Mouse (Mus musculus): Measurements from ENCODE around the gene Reln. TPM values are rescaled to one million over a fixed set of nuclear protein-coding genes. Genes with fewer than 3 reads are reported as not detected.

Gene Reln
- total RNA-seq, 2 experiments from 2014 or later: 1.7 to 1.9 TPM

DNA sequence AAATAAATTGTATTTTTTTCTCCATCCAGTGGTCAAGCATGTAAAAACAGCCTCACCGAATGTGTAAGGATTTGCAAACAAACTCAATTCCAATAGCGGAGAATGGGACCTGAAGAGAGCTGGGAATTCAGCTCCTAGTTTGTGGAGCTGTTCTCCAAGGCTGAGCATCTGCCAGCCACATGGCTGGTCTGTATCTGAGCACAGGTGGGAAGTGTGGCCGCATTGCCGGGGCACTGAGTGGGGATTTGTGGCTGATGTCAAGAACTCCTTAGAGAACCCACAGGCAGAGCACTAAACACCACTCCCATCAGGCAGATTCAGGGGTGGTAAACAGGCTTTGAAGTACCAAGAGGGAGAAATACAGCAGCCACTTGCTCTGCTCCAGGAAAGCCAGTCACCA lies 102.9 kb downstream of the Reln start:
- no peak for DNase-seq (ENCODE audit: low spot score in 2 of 2)

DNA sequence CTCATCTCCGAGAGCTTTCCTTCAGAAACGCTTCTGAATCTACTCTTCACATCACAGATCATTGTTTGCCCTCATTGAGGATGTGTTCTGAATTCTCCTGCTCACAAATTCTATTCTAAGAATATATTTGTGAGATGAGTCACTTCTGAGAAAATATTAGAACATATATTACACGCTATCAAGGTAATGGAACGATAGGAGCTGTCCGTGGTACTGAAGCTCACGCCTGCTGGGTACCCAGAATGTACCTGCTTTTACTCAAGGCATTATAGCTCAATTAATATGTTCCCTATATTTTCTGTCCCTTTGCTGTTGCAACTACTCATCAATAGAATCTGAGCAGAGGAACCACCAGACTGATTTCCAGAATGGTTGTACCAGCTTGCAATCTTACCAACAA lies 107.7 kb downstream of the Reln start:
- peak; percentile 19 for DNase-seq (ENCODE audit: low spot score in 2 of 2)

- no peak for DNase-seq (ENCODE audit: low spot score in 2 of 2)
Measured at GRCm38 (mm10) chr5:22224515-22224914, 120.0 kb downstream of the Reln start.

DNA sequence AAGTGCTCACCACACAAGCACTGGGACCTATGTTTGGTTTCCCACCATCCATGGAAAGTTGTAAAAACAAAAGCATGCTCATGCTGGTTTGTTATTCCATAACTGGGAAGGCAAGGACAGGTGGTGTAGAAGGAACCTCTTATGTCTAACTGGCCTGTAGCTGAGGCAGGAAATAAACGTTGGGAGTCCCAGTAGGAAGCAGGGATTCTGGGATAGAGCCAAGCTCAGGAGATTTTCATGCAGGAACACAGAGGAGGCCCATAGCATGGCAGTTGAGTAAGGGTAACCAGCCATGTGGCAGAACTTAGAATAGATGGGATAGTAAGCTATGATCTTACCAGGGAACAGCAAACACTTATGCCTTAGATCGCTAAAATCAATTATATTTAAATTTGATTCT lies 120.6 kb downstream of the Reln start:
- no peak for DNase-seq (ENCODE audit: low spot score in 2 of 2)

DNA sequence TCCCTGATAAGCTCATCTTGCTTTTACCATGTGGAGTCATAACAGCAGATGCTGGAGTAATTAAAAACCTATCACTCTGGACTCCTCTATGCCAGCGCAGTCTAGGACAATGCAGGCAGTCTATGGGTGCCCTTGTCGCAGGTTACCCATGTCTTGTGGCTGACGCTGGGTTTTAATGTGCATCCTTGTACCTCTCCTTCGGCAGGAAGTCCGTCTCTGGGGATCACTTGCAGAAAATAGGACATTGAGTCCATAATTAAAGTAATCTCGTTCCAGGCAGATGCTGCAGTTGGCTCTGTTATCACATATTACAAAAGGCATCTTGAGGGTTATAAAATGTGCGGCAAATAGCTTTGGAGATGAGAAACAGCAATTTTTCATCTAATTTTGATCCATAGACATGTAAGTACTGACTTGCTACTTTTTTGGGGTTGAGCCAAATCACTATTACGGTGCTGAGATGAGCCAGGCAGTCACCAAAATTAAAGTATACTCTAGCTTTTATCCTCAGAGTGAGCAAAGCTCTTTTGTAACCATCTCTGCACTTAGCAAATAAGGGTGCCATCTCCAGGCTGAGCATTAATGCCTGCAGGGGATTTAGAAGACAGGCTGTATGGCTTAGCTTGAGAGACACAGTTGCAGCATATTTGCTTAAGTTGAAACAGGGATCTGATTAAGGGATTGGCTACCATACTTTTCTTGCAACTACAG lies 136.0 kb downstream of the Reln start:
- no peak for DNase-seq (ENCODE audit: low spot score in 2 of 2)

GRCm38 (mm10) chr5:22197926-22198325 lies 146.6 kb downstream of the Reln start:
- no peak for DNase-seq (ENCODE audit: low spot score in 2 of 2)

- DNase-seq (ENCODE audit: low spot score in 2 of 2): no peak
Measured at GRCm38 (mm10) chr5:22196891-22197290, 147.6 kb downstream of the Reln start.

DNA sequence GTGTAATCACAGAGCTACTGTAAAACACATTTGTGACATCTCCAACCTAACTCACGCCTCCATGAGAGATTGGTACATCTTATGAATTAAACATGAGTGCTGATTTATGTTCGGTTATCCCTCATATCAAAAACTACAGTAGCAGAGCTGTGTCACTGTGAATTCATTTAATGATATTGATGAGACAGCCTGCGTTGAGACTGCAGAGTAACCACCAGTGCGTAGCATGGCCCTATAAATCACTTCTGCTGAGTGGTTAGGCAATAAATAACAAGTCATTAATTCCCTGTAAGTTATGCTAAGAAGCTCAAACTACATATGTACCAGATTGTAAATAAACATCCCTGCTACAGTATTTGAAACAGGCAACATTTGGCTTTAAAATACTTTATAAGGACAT lies 148.0 kb downstream of the Reln start:
- DNase-seq (ENCODE audit: low spot score in 2 of 2): no peak

DNA sequence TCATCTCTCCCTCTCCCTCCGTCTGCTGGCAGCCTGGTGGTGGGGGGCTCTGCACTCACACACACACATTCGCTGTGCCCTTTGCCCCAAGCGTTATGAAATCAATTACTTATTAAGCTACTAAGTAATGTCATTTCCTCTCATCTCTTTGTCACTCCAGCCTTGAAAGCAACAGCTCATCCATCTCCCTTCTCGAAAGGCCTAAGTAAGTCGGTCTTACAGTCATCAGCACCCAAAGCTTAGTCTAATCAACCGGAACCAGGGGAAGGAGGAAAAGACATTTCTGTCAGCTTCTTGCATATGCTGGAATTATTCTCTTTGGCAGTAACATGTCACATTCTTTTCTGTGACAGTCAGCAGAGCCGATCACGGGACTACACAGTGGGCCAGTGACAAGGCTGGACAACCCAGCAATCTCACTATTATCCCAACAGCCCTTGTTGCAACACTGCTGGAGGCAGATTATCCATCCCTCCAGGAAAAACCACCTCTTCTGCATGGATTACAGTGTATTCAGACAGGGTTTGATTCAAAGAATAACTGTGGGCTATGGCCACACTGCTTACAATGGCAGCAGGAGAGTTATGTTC lies 149.1 kb downstream of the Reln start:
- no peak for DNase-seq (ENCODE audit: low spot score in 2 of 2)

DNA sequence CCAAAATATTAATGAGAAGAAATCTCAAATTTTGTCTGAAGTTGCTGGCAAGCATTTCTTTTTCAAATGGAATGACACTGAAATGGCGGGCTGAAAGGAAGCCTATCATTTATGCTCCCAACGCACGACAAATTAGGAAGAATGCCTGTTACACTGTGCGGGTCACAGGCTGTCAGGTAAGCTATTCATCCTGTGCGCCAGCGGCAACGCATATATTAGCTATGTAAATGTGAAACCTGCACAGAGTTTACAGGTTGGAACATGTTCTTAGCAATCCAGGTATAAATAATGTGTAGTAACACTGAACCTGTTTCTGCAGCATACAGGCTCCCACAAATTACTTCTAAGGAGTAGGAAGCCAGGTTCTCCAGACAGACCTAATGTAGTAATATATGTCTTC lies 152.7 kb downstream of the Reln start:
- DNase-seq (ENCODE audit: low spot score in 2 of 2): no peak

GRCm38 (mm10) chr5:22190333-22190732 lies 154.2 kb downstream of the Reln start:
- no peak for DNase-seq (ENCODE audit: low spot score in 2 of 2)

DNA sequence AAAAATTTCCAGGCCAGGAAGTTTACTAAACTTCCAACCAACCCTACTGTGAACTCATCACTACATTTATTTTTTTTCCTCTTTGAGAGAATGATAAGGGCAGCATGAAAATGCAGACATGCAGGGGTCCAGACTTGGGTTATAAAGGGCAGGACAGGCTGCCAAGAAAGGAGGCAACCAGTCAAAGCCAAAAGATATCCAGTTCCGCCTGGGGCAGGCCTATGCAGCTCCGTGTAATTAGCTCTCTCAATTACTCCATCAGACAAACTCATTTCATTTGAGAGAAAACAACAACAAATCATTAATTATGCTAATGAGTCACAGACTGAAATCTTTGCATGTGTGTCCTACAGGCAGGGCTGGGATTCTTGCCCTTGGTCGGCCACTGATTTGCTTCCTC lies 156.9 kb downstream of the Reln start:
- DNase-seq (ENCODE audit: low spot score in 2 of 2): no peak

GRCm38 (mm10) chr5:22176480-22176879 lies 168.0 kb downstream of the Reln start:
- DNase-seq (ENCODE audit: low spot score in 2 of 2): no peak

DNA sequence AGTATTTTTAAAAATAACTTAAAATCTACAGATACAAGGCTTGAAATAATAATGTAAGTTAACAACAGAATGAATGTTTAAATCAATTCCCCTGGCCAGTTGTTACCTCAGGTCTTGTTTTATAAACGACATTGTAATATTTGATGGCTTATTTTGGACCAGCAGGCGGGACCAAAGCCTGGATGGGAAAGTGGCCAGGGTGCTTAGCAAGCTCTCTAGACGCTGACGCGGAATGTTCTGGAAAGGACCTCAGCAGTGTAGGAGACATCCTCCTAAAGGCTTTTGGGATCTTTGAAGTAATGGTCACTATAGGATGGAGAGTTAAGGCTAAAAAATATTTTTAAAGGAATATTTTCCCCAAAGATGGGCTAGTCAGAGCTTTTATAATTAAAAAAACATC lies 173.2 kb downstream of the Reln start:
- DNase-seq (ENCODE audit: low spot score in 2 of 2): no peak

GRCm38 (mm10) chr5:22164060-22164934 lies 180.2 kb downstream of the Reln start:
- no peak for DNase-seq (ENCODE audit: low spot score in 2 of 2)

- no peak for DNase-seq (ENCODE audit: low spot score in 2 of 2)
Measured at GRCm38 (mm10) chr5:22160935-22161334, 183.6 kb downstream of the Reln start.

DNA sequence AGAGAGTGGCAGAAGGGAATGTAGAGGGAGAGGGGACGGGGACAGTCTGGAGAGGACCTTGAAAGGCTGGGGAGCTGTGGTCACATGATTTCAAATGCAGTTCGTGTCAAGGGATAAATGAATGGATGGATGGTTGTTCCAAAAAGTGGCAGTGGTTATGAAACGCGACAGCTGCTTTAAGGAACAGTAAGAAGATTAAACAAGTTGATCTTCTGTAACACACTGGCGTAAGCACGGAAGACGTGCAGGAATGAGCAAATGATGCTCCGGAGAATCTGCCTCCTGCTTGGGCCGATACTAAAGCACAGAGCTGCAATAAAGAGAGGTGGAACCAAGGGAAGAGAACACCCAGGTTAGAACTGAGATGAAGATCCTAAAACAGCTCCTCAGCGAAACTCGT lies 185.7 kb downstream of the Reln start:
- no peak for DNase-seq (ENCODE audit: low spot score in 2 of 2)

DNA sequence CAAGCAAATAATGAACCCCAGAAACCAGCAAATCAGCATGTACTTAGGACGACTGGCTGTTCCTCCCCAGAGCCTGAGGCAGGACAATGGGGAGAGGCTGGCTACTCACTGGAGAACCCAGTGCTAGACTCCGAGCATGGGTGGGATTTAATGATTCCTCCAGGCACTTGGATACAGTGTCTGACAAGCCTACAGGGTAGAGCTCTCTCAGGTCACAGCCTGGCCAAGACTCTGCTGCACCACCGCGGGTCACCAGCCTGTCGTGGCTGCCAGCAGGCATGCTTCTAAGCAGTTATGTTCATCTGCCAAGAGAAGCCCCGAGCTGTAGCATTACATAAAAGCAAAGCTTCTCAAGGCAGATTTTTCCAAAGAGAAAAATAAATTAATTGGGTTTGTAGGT lies 190.9 kb downstream of the Reln start:
- no peak for DNase-seq (ENCODE audit: low spot score in 2 of 2)

GRCm38 (mm10) chr5:22141821-22142220 lies 202.7 kb downstream of the Reln start:
- no peak for DNase-seq (ENCODE audit: low spot score in 2 of 2)

- no peak for DNase-seq (ENCODE audit: low spot score in 2 of 2)
Measured at GRCm38 (mm10) chr5:22139015-22139414, 205.5 kb downstream of the Reln start.

DNA sequence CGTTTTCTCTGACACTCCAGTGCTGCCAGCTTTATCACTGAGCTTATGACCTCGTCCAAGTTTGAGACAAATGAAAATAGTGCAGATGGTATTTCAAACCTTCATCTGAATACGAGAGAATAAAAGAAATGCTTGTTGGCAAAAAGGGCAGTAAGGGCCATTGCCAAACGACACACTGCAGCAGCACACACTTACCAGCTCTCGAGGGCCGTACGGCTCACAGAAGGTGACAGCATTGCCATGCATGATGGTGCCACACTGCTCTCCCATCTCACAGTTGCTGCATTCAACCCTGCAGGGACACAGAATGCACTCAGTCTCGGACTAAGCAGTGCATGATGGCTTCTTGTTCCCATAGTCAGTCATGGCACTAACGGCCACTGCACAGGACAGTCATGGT lies 210.1 kb downstream of the Reln start:
- DNase-seq (ENCODE audit: low spot score in 2 of 2): no peak
